Mouse (Mus musculus) splenic B cell, adult 2 months (primary cell): Measurements from ENCODE around the gene Slx4ip.

Experiments
- DNase-seq: peaks from one replicate; pipeline ENCODE4 v3.0.0-alpha.2; 2011; ENCODE audit warnings: low read depth, low spot score
- H3K27me3 ChIP-seq: 2 replicates; pipeline ENCODE4 v1.6.1; 2012; ENCODE audit warnings: mild to moderate bottlenecking, low read length, moderate library complexity, mixed read lengths; ENCODE audit not compliant: control insufficient read depth, poor library complexity, insufficient read depth, severe bottlenecking
- H3K36me3 ChIP-seq: 2 replicates; pipeline ENCODE4 v1.6.1; 2012; ENCODE audit warnings: mild to moderate bottlenecking, low read length, moderate library complexity, mixed read lengths; ENCODE audit not compliant: control insufficient read depth, poor library complexity, insufficient read depth, severe bottlenecking

Gene Slx4ip

DNA sequence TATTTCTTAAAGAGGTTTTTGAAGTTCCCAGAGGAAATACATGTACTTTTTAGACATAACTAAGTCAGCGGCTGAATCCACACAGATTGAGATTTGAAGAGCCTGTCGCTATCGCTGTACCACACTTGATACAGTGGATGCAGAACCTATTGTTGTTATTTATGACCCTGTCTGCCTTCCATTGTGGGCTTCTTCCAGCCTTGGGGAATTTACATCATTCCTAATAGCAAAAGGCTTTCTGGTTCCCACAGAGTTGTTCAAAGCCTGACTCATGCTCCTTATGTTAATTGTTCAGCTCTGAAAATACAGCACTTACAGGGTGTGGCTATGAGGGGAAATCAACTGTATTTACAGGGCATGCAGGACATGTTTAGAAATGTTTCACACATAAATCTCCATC, 173.5 kb downstream of the Slx4ip start:
- DNase-seq: no peak
- no peaks in the 10 kb centered on the region for H3K27me3 ChIP-seq
- no peaks in the 10 kb centered on the region for H3K36me3 ChIP-seq

- no peak for DNase-seq
- no peaks in the 10 kb centered on the region for H3K36me3 ChIP-seq
- H3K27me3 ChIP-seq: no peaks in the 10 kb centered on the region
Measured at GRCm38 (mm10) chr2:137067479-137068110, 176.6 kb downstream of the Slx4ip start.

DNA sequence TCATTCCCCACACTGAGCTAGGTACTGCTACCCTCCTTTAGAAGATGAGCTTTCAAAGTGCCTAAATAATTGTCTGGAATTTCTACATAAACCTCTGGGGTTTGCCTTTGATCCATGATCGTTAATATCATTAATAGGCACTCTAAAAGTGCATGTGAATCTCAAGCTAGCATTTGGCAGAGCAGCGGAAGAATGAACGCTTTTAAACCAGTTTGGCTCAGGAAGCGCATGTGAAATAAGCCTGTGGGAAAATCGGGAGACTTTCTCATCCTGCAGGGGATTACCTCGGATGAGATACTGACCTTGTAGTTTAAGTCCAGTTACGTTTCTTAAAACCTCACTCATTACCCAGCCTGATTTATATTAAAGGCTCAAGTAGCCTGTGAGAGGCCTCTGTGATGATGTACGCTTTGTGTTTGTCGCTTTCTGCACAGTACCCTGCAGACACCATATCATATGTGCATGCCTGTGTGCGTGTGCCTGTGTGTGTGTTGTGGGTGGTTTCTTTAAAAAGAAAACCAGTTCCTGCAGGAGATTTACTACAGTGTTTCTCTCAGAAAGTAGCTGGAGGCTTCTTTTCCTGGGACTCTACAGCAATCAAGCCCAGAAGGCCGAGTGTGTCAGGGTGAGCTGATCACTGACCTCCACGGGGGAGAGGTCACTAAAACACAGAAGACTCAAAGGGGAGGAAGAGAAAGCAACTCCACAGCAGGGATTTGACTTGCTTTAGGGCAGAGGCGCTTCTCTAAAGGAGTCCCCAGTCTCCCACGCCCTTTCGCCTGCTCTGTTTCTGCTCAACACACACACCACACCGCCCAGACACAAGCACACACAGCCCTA, 182.7 kb downstream of the Slx4ip start:
- Histone ChIP-seq H3K27me3 (no peaks in the 10 kb centered on the region), H3K36me3 (no peaks in the 10 kb centered on the region)
- no peak for DNase-seq

DNA sequence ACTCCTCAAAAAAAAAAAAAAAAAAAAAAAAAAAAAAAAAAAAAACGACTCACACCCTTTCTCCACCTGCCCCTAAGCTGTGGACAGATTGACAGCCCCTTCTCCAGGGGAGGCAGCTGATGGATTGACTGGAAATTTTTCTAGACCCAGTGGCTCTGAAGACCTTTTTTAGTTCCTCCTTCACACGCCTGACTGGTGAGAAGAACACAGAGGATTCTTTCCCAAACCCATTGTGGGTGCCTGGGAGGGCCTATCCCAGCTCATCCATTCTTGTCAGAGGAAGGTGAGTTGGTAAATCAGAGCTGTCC, 183.2 kb downstream of the Slx4ip start:
- no peaks in the 10 kb centered on the region for H3K36me3 ChIP-seq
- DNase-seq: no peak
- no peaks in the 10 kb centered on the region for H3K27me3 ChIP-seq

DNA sequence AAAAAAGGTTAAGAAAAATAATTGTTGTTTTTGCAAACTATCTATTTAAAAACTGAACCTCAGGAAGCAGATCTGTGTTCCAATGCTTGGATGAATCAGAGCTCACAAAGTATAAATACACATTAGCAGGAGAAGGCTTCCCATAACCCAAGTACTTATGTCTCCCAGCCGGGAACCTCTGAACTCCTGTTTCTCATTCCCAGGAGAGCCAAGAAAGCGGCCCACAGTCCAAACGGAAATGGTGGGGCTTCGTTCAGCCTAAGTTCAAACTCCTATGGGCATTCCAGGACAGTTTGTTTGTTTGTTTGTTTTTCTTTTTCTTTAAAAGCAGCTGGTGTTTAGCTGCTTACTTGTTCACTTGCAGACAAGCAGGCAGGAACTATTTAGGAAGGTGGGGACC, 187.8 kb downstream of the Slx4ip start:
- no peak for DNase-seq
- no peaks in the 10 kb centered on the region for H3K27me3 ChIP-seq

DNA sequence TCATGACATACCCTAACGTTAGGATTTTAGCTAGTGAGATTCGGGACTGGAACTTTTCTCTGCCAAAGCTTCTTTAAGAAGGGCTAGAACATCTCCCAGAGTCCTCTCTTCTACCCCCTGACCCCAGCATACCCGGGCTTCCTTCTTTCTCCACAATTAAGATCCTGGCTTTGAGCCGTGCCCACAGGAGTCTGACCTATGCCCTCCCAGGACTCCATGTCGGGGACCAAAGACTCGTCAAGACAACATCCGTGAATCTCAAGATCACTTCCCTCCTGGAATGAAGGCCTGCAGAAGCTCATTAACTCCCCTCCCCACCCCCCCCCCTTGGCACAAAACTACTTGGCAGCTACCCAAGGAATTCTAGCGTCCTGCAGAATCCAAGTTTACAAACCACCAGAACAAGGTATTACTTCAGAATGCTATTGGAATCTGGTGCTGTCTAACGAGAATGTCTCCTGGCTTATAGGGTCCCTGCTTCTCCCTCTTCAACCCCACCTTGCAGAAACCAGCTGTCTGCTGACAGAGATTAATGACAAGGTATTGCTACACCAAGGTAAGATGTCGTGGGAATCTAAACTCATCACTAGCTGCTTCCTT, 188.8 kb downstream of the Slx4ip start:
- DNase-seq: no peak
- no peaks in the 10 kb centered on the region for H3K36me3 ChIP-seq
- H3K27me3 ChIP-seq: no peaks in the 10 kb centered on the region

More for the DNA sequence above, 187.8 kb downstream of the Slx4ip start:
- H3K36me3 ChIP-seq: no peaks in the 10 kb centered on the region

- Histone ChIP-seq H3K36me3 (no peaks in the 10 kb centered on the region), H3K27me3 (no peaks in the 10 kb centered on the region)
- DNase-seq: no peak
Measured at GRCm38 (mm10) chr2:137080468-137080867, 189.4 kb downstream of the Slx4ip start.

GRCm38 (mm10) chr2:137081001-137081400, 190.0 kb downstream of the Slx4ip start:
- no peak for DNase-seq
- H3K36me3 ChIP-seq: no peaks in the 10 kb centered on the region
- H3K27me3 ChIP-seq: no peaks in the 10 kb centered on the region

- DNase-seq: no peak
- H3K27me3 ChIP-seq: no peaks in the 10 kb centered on the region
- no peaks in the 10 kb centered on the region for H3K36me3 ChIP-seq
Measured at GRCm38 (mm10) chr2:137082896-137083620, 192.0 kb downstream of the Slx4ip start.

- Histone ChIP-seq H3K27me3 (no peaks in the 10 kb centered on the region), H3K36me3 (no peaks in the 10 kb centered on the region)
- DNase-seq: no peak
Measured at GRCm38 (mm10) chr2:137085257-137085656, 194.2 kb downstream of the Slx4ip start.

DNA sequence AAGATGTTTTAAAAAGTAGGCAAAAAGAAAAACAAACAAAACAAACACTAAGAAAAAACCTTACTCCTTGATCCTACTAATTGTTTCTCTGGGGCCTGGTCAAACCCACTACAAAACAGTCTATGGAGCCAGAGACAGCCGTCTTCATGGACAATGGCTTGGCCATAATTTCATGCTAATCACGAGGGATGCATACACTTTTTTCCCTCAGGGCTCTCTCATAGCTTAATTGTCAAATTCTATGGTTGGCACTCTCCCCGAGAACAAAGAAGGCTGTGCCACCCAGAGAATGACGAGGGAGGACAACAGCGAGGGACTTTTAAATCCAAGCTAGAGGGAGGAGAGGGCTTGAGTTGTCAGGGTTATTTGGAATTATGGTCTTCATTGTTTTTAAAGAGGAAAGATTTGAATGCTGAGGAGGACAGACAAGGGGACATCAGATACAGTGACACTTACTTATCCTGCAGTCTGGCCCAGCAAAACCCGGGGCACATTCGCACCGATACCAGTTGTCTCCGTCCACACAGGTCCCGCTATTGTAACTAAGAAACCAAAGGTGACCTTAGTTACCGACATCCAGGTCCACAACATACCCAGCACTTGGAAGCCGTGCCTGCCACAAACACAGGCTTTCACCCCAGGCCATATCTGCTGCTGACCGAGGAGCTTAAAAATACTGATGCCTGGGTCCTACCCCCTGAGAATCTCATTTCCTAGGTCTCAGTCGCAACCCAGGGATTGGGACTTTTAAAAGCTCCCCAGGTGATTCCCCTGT, 195.8 kb downstream of the Slx4ip start:
- H3K36me3 ChIP-seq: no peaks in the 10 kb centered on the region
- DNase-seq: no peak
- no peaks in the 10 kb centered on the region for H3K27me3 ChIP-seq

DNA sequence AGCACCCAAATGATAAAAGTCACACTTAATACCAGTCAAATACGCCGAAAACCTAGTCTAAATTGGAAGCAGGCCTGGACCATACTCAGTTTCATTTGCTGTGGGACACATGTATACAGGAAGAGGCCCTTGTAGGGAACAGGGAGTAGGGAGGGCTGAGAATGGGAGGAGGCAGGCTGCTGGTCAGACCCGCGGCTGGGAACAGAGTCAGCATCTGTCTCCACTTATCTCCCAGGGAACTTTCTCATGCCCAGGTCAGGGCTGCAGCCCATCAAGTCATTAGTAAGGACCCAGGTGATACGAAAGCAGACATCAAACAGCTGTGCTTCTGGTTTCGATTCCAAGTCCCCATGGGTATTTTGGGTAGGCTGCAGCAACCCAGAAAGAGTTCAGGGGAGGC, 196.7 kb downstream of the Slx4ip start:
- H3K27me3 ChIP-seq: no peaks in the 10 kb centered on the region
- DNase-seq: no peak
- H3K36me3 ChIP-seq: no peaks in the 10 kb centered on the region

- Histone ChIP-seq H3K36me3 (no peaks in the 10 kb centered on the region), H3K27me3 (no peaks in the 10 kb centered on the region)
- no peak for DNase-seq
Measured at GRCm38 (mm10) chr2:137091766-137092522, 200.9 kb downstream of the Slx4ip start.
